Mouse (Mus musculus) forebrain, embryonic 15.5 days (tissue): ENCODE measurements around the gene Oas1e. TPM values are rescaled to one million over a fixed set of nuclear protein-coding genes. Genes with fewer than 3 reads are reported as not detected.
"Not testable (repeated sequence)": the region's sequence is repeated elsewhere in the genome, so short reads cannot be mapped to it uniquely, and the experiment has no call there.

Source experiments
- ATAC-seq: fragments of 200-750 bp; cut with Nextera tagmentation; replicated peaks from 2 replicates; pipeline ENCODE4 v1.8.0; 2017; ENCODE audit warnings: mild to moderate bottlenecking, moderate TSS enrichment, moderate library complexity
- H3K27ac ChIP-seq: fragments of 300-500 bp; sonication (generic); replicated peaks from 2 replicates; pipeline ENCODE4 v1.5.1; 2015; ENCODE audit warnings: mild to moderate bottlenecking, inconsistent platforms
- H3K27me3 ChIP-seq: fragments of 300-500 bp; sonication (generic); 2 replicates; pipeline ENCODE4 v1.6.1; 2015; ENCODE audit warnings: inconsistent platforms
- H3K36me3 ChIP-seq: fragments of 300-500 bp; sonication (generic); 2 replicates; pipeline ENCODE4 v1.6.1; 2015; ENCODE audit warnings: mild to moderate bottlenecking, inconsistent platforms
- H3K4me1 ChIP-seq: fragments of 300-500 bp; sonication (generic); 2 replicates; pipeline ENCODE4 v1.6.1; 2015; ENCODE audit warnings: inconsistent platforms
- H3K4me2 ChIP-seq: fragments of 300-500 bp; sonication (generic); replicated peaks from 2 replicates; pipeline ENCODE4 v1.6.1; 2015; ENCODE audit warnings: mild to moderate bottlenecking, inconsistent platforms
- H3K4me3 ChIP-seq: fragments of 300-500 bp; sonication (generic); 2 replicates; pipeline ENCODE4 v1.5.1; 2015; ENCODE audit warnings: mild to moderate bottlenecking, inconsistent platforms
- H3K9ac ChIP-seq: fragments of 300-500 bp; sonication (generic); replicated peaks from 2 replicates; pipeline ENCODE4 v1.6.1; 2015; ENCODE audit warnings: mild to moderate bottlenecking, inconsistent platforms
- H3K9me3 ChIP-seq: fragments of 300-500 bp; sonication (generic); 2 replicates; pipeline ENCODE4 v1.6.1; 2016; ENCODE audit warnings: inconsistent platforms
- WGBS: fragments of 180-500 bp; shearing (Covaris S2); methylation state at CpG from one replicate; pipeline ENCODE4 v1.1.7; 2015; ENCODE audit warnings: mixed read lengths; 5-methylcytosine and 5-hydroxymethylcytosine counted together
- polyA plus RNA-seq: library from polyadenylated mRNA; unstranded; fragments of >200 nt; fragmentation: Nextera tagmentation; extraction: Ambion mirVana; gene quantifications from 2 replicates; pipeline ENCODE4 v1.2.1, GENCODE M21; 2015

Oas1e gene
- polyA plus RNA-seq, 1 experiment from 2014 or later = not detected

- Histone ChIP-seq H3K27ac (no peak overlapping the region), H3K27me3 (no peaks in the 10 kb centered on the region), H3K9ac (no peak overlapping the region), H3K9me3 (no peaks in the 10 kb centered on the region), H3K4me2 (no peak overlapping the region), H3K36me3 (no peaks in the 10 kb centered on the region), H3K4me3 (no peak overlapping the region), H3K4me1 (no peaks in the 10 kb centered on the region)
- no peak for ATAC-seq
- 80% methylated on average over 2 of the region's 2 CpGs for WGBS
Measured at GRCm38 (mm10) chr5:120803596-120803995, 8.3 kb upstream of the Oas1e start.

GRCm38 (mm10) chr5:120798943-120799342 is 3.6 kb upstream of the Oas1e start:
- WGBS = 76% methylated on average over 2 of the region's 2 CpGs

GRCm38 (mm10) chr5:120798147-120798546 is 2.8 kb upstream of the Oas1e start:
- not testable (repeated sequence) for H3K27me3 ChIP-seq, H3K4me2 ChIP-seq, H3K9ac ChIP-seq, H3K36me3 ChIP-seq, H3K9me3 ChIP-seq, H3K4me1 ChIP-seq, H3K4me3 ChIP-seq, ATAC-seq, H3K27ac ChIP-seq
- WGBS = 69% methylated on average over 5 of the region's 5 CpGs

More at GRCm38 (mm10) chr5:120798943-120799342, 3.6 kb upstream of the Oas1e start:
- H3K4me2 ChIP-seq, H3K9me3 ChIP-seq, ATAC-seq, H3K9ac ChIP-seq, H3K4me1 ChIP-seq, H3K36me3 ChIP-seq, H3K27me3 ChIP-seq, H3K27ac ChIP-seq, H3K4me3 ChIP-seq: not testable (repeated sequence)

DNA sequence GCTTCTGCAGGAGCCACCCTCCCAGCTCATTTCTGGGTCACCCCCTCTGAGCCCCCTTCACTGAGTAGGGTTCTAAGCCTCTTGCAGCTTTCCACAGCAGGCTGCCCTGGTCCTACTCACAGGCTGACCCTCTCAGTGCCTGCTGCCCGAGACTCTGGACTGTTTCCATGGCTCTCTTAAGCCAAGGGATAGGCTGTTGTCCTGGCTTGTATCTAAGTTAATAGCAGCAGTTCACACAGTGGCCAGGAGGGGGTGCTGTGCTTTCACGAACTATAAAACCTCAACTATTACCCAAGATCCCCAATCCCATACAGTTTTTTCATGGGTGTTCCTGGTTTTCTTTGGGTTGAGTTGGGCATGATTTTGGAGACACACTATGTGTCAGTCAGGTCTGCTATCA is 2.3 kb downstream of the Oas1e start:
- H3K27ac ChIP-seq = no peak overlapping the region
- 18% methylated on average over 2 of the region's 2 CpGs for WGBS

DNA sequence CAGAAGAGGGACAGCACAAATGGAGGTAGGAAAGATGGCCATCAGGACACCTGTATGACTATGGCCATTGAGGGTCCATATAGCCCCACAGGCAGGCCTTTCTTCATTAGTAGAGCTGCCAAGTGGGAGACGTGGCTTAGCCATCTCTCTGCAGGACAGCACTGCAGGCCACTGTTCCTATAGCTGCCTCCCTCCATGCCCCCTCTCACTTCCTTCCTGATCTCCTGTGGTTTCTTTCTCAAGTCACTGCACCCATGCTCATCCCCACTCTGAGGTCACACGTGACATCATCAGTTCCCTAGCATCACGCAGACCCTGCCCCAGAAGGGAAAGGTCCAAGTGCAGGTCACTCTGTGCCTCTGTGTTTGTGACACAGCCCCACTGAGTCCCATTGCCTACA is 8.3 kb downstream of the Oas1e start:
- no peaks in the 10 kb centered on the region for H3K4me1 ChIP-seq
- H3K4me3 ChIP-seq = no peak overlapping the region
- 78% methylated on average over 3 of the region's 3 CpGs for WGBS
- no peaks in the 10 kb centered on the region for H3K36me3 ChIP-seq
- no peak overlapping the region for H3K9ac ChIP-seq
- H3K27me3 ChIP-seq = no peaks in the 10 kb centered on the region
- H3K4me2 ChIP-seq = no peak overlapping the region
- ATAC-seq = no peak
- no peaks in the 10 kb centered on the region for H3K9me3 ChIP-seq
- H3K27ac ChIP-seq = no peak overlapping the region

More for the DNA sequence above, 2.3 kb downstream of the Oas1e start:
- H3K4me1 ChIP-seq = no peaks in the 10 kb centered on the region
- H3K27me3 ChIP-seq = no peaks in the 10 kb centered on the region
- H3K4me3 ChIP-seq = no peak overlapping the region
- ATAC-seq = no peak
- H3K9me3 ChIP-seq = no peaks in the 10 kb centered on the region
- no peak overlapping the region for H3K9ac ChIP-seq
- no peaks in the 10 kb centered on the region for H3K36me3 ChIP-seq
- H3K4me2 ChIP-seq = no peak overlapping the region

DNA sequence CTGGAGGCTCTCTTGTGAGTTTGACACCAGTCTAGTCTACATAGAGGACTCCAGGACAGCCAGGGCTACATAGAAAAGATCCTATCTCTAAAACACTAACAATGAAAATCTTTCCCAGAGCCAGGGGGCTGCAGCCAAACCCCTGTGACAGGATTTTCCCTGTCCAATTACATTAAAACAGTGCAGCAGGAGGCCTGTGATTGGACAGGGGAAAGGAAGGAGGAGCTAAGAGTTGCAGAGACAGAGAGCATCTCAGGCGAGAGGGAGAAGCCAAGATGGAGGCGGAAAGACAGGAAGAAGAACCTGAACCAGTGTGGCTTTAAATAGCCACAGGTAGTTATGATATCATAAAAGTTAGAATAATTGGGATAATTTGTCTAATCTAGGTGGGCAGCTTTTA is 12.9 kb downstream of the Oas1e start:
- no peaks in the 10 kb centered on the region for H3K27me3 ChIP-seq
- no peaks in the 10 kb centered on the region for H3K9me3 ChIP-seq
- H3K4me2 ChIP-seq = no peak overlapping the region
- H3K36me3 ChIP-seq = no peaks in the 10 kb centered on the region
- WGBS = 68% methylated on average over 2 of the region's 2 CpGs
- no peaks in the 10 kb centered on the region for H3K4me1 ChIP-seq
- no peak overlapping the region for H3K4me3 ChIP-seq
- ATAC-seq = no peak
- H3K27ac ChIP-seq = no peak overlapping the region
- no peak overlapping the region for H3K9ac ChIP-seq

DNA sequence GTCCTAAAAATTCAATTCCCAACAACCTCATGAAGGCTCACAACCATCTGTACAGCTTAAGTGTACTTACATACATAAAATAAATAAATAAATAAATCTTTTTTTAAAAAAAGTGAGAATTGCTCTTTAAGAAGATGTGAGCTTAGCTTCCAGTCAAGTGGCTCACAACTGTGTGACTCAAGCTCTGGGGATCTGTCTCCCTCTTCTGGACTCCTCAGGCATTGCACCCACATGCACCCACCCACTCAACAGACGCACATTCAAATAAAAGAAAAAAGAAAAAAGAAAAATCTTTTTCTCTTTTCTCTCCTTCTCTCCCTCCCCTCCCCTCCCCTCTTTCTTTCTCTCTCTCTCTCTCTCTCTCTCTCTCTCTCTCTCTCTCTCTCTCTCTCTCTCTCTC is 13.7 kb downstream of the Oas1e start:
- no peaks in the 10 kb centered on the region for H3K36me3 ChIP-seq
- no peaks in the 10 kb centered on the region for H3K4me1 ChIP-seq
- no peak for ATAC-seq
- H3K4me3 ChIP-seq = no peak overlapping the region
- H3K4me2 ChIP-seq = no peak overlapping the region
- H3K9me3 ChIP-seq = no peaks in the 10 kb centered on the region
- H3K27me3 ChIP-seq = no peaks in the 10 kb centered on the region
- no peak overlapping the region for H3K27ac ChIP-seq
- no peak overlapping the region for H3K9ac ChIP-seq
- 78% methylated on average over 1 of the region's 1 CpGs for WGBS

- H3K36me3 ChIP-seq = no peaks in the 10 kb centered on the region
- H3K9me3 ChIP-seq = no peaks in the 10 kb centered on the region
- no peak for ATAC-seq
- H3K9ac ChIP-seq = no peak overlapping the region
- 56% methylated on average over 3 of the region's 3 CpGs for WGBS
- H3K27ac ChIP-seq = no peak overlapping the region
- H3K4me2 ChIP-seq = no peak overlapping the region
- no peaks in the 10 kb centered on the region for H3K4me1 ChIP-seq
- H3K27me3 ChIP-seq = no peaks in the 10 kb centered on the region
- H3K4me3 ChIP-seq = no peak overlapping the region
Measured at GRCm38 (mm10) chr5:120779922-120780321, 15.4 kb downstream of the Oas1e start.

DNA sequence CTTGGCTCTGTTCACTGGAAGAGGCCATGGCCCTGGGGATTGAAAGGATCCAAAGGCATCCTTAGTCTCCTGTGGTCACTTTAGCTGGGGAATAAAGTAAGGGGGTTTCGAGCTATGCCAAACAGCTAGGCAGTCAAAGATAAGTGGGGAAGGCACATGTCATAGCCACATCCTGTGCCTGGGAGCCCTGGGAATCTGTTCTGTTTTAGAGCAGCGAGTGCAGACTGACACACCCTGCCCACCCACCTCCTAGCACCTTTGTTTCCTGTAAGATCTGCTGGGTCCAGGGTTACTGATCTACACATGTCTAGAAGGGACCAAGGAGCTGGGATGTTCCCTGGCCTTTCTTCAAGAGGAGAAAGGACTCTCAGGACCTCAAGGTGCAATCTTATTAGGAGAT is 16.4 kb downstream of the Oas1e start:
- Histone ChIP-seq H3K4me3 (no peak overlapping the region), H3K27me3 (no peaks in the 10 kb centered on the region), H3K9ac (no peak overlapping the region), H3K27ac (no peak overlapping the region), H3K9me3 (no peaks in the 10 kb centered on the region), H3K4me1 (no peaks in the 10 kb centered on the region), H3K4me2 (no peak overlapping the region), H3K36me3 (no peaks in the 10 kb centered on the region)
- no peak for ATAC-seq
- 72% methylated on average over 2 of the region's 2 CpGs for WGBS

- 81% methylated on average over 9 of the region's 9 CpGs for WGBS
- no peaks in the 10 kb centered on the region for H3K9me3 ChIP-seq
- ATAC-seq = no peak
- no peak within 1 kb of the TSS for H3K27ac ChIP-seq
- H3K4me1 ChIP-seq = no peaks in the 10 kb centered on the region
- no peaks in the 10 kb centered on the region for H3K27me3 ChIP-seq
- H3K4me2 ChIP-seq = no peak within 1 kb of the TSS
- no peaks in the 10 kb centered on the region for H3K36me3 ChIP-seq
- no peak within 1 kb of the TSS for H3K9ac ChIP-seq
- no peak within 1 kb of the TSS for H3K4me3 ChIP-seq
Measured at GRCm38 (mm10) chr5:120777478-120777877, 17.9 kb downstream of the Oas1e start, which contains the start of gene Oas3. TSS of gene Oas3 (minus strand) at chr5:120777661.

DNA sequence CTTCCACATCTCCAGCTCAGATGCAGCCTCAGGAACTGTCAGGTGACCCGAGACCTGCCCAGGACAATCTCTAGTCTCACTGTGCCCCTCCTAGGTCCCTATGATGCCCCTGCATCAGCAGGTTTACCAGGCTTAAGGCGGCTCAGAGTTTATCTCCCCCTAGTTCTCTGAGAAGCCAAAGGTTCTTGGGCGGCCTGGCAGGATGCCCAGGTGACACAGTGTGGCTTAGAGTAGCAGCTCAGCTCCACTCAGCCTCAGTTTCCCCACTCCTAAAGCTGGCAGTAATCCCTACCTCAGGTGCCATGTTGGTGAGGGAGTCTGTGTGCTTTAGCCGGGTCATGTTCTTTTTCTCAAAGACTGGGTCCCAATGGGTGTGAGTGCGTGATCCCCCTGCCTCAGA is 18.5 kb downstream of the Oas1e start:
- Histone ChIP-seq H3K9ac (no peak overlapping the region), H3K27me3 (no peaks in the 10 kb centered on the region), H3K4me1 (no peaks in the 10 kb centered on the region), H3K4me2 (no peak overlapping the region), H3K36me3 (no peaks in the 10 kb centered on the region), H3K27ac (no peak overlapping the region), H3K4me3 (no peak overlapping the region), H3K9me3 (no peaks in the 10 kb centered on the region)
- no peak for ATAC-seq
- 80% methylated on average over 5 of the region's 5 CpGs for WGBS

DNA sequence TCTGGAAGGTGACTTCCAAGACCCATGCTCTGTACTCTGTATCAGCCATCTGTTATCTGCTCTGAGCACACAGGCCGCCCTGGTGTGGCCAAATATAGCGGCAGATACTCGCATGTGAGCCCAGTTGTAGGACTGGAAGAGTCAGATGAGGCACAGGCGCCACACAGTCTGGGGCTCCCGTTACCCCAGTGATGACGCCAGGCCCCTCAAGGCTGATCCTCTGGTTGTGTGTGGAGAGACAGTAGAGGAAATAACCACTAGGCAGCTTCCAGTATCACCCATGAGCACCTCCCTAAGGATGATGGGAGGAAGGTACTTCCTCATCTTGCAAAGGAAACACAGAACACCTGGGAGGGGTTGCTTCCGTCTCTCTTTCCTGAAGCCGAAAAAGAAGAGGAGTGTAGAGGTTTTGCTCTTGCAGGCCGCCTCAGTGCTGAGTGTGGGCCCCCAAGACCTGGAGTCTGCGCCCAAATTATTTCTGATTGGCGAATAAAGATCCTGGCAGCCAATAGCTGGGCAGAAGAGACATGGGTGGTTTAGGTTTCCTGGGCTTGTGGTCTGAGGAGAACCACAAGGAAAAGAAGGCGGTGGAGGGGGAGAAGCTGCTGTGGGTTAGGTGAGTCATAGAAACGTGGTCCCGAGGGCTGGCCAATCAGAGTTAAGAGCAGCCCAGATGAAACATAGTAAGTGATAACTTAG is 19.9 kb downstream of the Oas1e start:
- 84% methylated on average over 14 of the region's 14 CpGs for WGBS
- H3K27ac ChIP-seq = no peak overlapping the region
- H3K4me1 ChIP-seq = no peaks in the 10 kb centered on the region
- no peaks in the 10 kb centered on the region for H3K27me3 ChIP-seq
- no peak for ATAC-seq
- no peaks in the 10 kb centered on the region for H3K9me3 ChIP-seq
- no peak overlapping the region for H3K9ac ChIP-seq
- no peak overlapping the region for H3K4me3 ChIP-seq
- no peak overlapping the region for H3K4me2 ChIP-seq
- H3K36me3 ChIP-seq = no peaks in the 10 kb centered on the region

DNA sequence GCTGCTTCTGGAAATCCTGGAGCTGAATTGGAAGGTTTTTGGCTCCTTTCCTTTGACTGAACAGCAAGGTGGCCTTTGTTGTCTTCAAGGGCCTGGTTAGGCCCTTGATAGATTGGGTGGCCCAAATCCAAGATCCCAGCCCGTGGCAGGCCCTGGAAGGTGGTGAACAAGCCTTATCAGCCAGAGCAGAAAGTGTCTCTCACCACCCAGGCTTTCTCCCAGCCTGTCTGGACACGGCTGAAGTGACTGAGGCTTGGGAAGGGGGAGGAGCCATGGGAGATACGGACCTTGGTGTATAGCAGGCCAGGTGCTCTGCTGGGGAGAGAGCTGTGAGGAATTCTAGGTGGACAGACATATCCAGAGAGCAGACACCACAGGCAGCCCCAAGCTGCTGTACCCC is 25.9 kb downstream of the Oas1e start:
- Histone ChIP-seq H3K4me2 (no peak overlapping the region), H3K9me3 (no peaks in the 10 kb centered on the region)
- 74% methylated on average over 3 of the region's 3 CpGs for WGBS

More for the DNA sequence above, 25.9 kb downstream of the Oas1e start:
- Histone ChIP-seq H3K27ac (no peak overlapping the region), H3K4me3 (no peak overlapping the region), H3K4me1 (no peaks in the 10 kb centered on the region), H3K27me3 (no peaks in the 10 kb centered on the region), H3K36me3 (no peaks in the 10 kb centered on the region), H3K9ac (no peak overlapping the region)
- ATAC-seq = no peak
